Mouse (Mus musculus) midbrain, postnatal 0 days (tissue): ENCODE measurements around the gene Osmr. TPM values are rescaled to one million over a fixed set of nuclear protein-coding genes. Genes with fewer than 3 reads are reported as not detected.

Experiments used
- ATAC-seq: fragments of 200-750 bp; cut with Nextera tagmentation; 2 replicates; pipeline ENCODE4 v1.8.0; 2017; ENCODE audit warnings: moderate number of reproducible peaks, mild to moderate bottlenecking, moderate TSS enrichment, moderate library complexity; ENCODE audit not compliant: low FRiP score
- DNase-seq: peaks from one replicate; pipeline ENCODE4 v3.0.0-alpha.2; 2015; ENCODE audit warnings: low spot score
- H3K27ac ChIP-seq: fragments of 300-500 bp; sonication (generic); 2 replicates; pipeline ENCODE4 v1.5.1; 2014; ENCODE audit warnings: low read depth, mild to moderate bottlenecking, low read length, mixed read lengths
- H3K27me3 ChIP-seq: fragments of 300-500 bp; sonication (generic); 2 replicates; pipeline ENCODE4 v1.6.1; 2014; ENCODE audit warnings: low read length, control low read depth, mixed read lengths; ENCODE audit not compliant: insufficient read depth
- H3K36me3 ChIP-seq: fragments of 300-500 bp; sonication (generic); 2 replicates; pipeline ENCODE4 v1.6.1; 2014; ENCODE audit warnings: low read length, control low read depth, mixed read lengths; ENCODE audit not compliant: insufficient read depth
- H3K4me1 ChIP-seq: fragments of 300-500 bp; sonication (generic); 2 replicates; pipeline ENCODE4 v1.6.1; 2014; ENCODE audit warnings: mild to moderate bottlenecking, control low read depth, antibody characterized with exemption, low read length, mixed read lengths; ENCODE audit not compliant: insufficient read depth
- H3K4me2 ChIP-seq: fragments of 300-500 bp; sonication (generic); 2 replicates; pipeline ENCODE4 v1.6.1; 2014; ENCODE audit warnings: low read depth, mild to moderate bottlenecking, low read length, mixed read lengths; ENCODE audit not compliant: poor library complexity, severe bottlenecking
- H3K4me3 ChIP-seq: fragments of 300-500 bp; sonication (generic); 2 replicates; pipeline ENCODE4 v1.5.1; 2014; ENCODE audit warnings: low read depth, mild to moderate bottlenecking, low read length, moderate library complexity
- H3K9ac ChIP-seq: fragments of 300-500 bp; sonication (generic); replicated peaks from 2 replicates; pipeline ENCODE4 v1.6.1; 2014; ENCODE audit warnings: mild to moderate bottlenecking, low read length, moderate library complexity, mixed read lengths; ENCODE audit not compliant: poor library complexity, severe bottlenecking
- H3K9me3 ChIP-seq: fragments of 300-500 bp; sonication (generic); 2 replicates; pipeline ENCODE4 v1.6.1; 2016; ENCODE audit warnings: low read length, control low read depth
- CTCF ChIP-seq: IDR thresholded peaks from 2 replicates; pipeline ENCODE4 v1.5.1; 2016; ENCODE audit warnings: antibody characterized with exemption, mild to moderate bottlenecking
- WGBS: fragments of 180-500 bp; shearing (Covaris S2); extraction: QIAGEN DNeasy Blood & Tissue Kit; methylation state at CpG from one replicate; pipeline ENCODE4 v1.1.7; 2014; 5-methylcytosine and 5-hydroxymethylcytosine counted together
- polyA plus RNA-seq: library from polyadenylated mRNA; unstranded; fragments of >200 nt; fragmentation: Nextera tagmentation; extraction: Ambion mirVana; gene quantifications from 2 replicates; pipeline ENCODE4 v1.2.1, GENCODE M21; 2015
- total RNA-seq: library from RNA; depleted of rRNA; stranded (reverse); fragments of >200 nt; gene quantifications from 2 replicates; pipeline ENCODE4 v1.2.3, GENCODE M21; 2014; rRNA removed

Gene Osmr
- total and polyA plus RNA-seq, 2 experiments from 2014 or later, result 1.8 to 2.0 TPM

DNA sequence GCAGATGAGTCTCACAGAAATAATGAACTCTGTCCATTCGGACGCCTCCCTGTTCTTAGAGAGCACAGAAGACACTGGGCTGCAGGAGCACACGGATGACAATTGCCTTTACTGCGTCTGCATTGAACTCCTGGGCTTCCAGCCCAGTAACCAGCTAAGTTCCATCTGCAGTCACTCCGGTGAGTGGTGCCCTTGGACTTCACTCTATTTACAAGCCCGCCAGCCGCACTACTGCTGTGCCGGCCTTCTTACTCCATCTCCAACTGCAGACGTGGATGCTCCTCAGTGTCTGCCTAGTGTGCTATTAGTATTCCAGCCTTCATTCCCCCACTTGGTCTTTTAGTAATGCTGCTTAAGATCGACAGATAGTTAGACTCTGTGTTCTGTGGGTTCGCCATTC lies 83.1 kb downstream of the Osmr start:
- no peak for DNase-seq
- peaks cover 78% of the 10 kb centered on the region for H3K36me3 ChIP-seq
- WGBS, result 88% methylated on average over 11 of the region's 11 CpGs
- H3K4me1 ChIP-seq, result no peaks in the 10 kb centered on the region
- H3K4me3 ChIP-seq, result no peak overlapping the region
- no peak for ATAC-seq
- no peaks in the 10 kb centered on the region for H3K27me3 ChIP-seq
- no peak overlapping the region for H3K27ac ChIP-seq
- no peak overlapping the region for H3K9ac ChIP-seq
- no peak for TF ChIP-seq CTCF
- no peak overlapping the region for H3K4me2 ChIP-seq
- no peaks in the 10 kb centered on the region for H3K9me3 ChIP-seq

DNA sequence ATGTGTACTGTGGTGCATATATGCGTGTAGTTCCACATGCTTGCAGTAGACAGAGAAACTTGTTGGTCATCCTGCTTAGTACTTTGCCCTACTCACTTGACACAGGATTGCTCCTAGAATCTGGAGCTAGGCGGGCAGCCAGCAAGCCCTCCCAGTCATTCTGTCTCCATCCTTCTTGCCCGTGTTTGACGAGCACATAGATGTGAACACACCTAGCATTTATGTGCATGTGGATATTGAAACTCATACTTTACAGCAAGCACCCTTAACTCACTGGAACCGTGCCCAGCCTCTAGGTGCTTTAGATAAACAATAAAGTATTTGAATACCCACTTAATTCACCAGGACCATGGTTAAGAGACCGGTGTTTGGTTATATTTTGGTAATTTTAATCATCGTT lies 84.8 kb downstream of the Osmr start:
- WGBS, result 95% methylated on average over 7 of the region's 7 CpGs
- Histone ChIP-seq H3K27me3 (no peaks in the 10 kb centered on the region), H3K4me3 (no peak overlapping the region), H3K9me3 (no peaks in the 10 kb centered on the region), H3K27ac (no peak overlapping the region), H3K4me2 (no peak overlapping the region), H3K36me3 (peaks cover 75% of the 10 kb centered on the region), H3K4me1 (no peaks in the 10 kb centered on the region), H3K9ac (no peak overlapping the region)
- TF ChIP-seq CTCF, result no peak
- ATAC-seq, result no peak
- no peak for DNase-seq

DNA sequence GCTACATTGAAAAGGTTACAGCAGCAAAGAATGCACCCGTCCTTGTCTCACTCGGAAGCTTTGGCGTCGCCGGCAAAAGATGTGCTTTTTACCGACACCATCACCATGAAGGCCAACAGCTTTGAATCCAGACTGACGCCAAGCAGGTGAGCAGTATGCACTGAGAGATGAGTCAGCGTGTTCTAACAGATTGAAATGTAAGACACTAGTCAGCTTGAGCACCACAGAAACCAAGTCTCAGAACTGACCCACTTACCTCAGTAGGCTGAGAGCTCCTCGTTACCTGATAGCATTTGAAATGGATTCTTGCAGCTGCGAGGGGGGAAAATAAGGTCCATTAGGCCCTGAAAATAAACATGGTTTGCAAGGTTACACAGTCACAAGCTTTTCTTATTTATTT lies 87.5 kb downstream of the Osmr start:
- H3K27ac ChIP-seq, result no peak overlapping the region
- no peak overlapping the region for H3K4me2 ChIP-seq
- no peak overlapping the region for H3K4me3 ChIP-seq
- no peak for ATAC-seq
- no peaks in the 10 kb centered on the region for H3K9me3 ChIP-seq
- H3K4me1 ChIP-seq, result no peaks in the 10 kb centered on the region
- H3K9ac ChIP-seq, result no peak overlapping the region
- no peaks in the 10 kb centered on the region for H3K27me3 ChIP-seq
- no peak for DNase-seq
- TF ChIP-seq CTCF, result no peak
- peaks cover 70% of the 10 kb centered on the region for H3K36me3 ChIP-seq
- 96% methylated on average over 10 of the region's 10 CpGs for WGBS

DNA sequence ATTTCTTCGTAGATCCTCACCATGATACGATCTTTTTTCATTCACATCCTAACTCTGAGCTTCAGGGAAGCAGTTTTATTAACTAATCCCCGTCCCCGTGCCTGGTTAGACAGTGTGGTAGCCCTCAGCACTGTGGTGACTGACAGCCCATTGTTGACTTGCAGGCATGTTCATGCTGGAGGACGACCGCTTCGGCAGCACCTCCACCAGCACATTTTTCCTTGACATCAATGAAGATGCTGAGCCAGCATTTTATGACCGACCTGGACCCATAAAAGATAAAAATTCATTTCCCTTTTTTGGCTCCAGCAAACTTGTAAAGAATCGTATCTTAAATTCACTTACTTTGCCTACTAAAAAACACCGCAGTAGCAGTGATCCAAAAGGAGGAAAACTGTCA lies 88.6 kb downstream of the Osmr start:
- ATAC-seq, result no peak
- Histone ChIP-seq H3K36me3 (peaks cover 70% of the 10 kb centered on the region), H3K27ac (no peak overlapping the region), H3K4me2 (no peak overlapping the region), H3K4me1 (no peaks in the 10 kb centered on the region), H3K4me3 (no peak overlapping the region), H3K27me3 (no peaks in the 10 kb centered on the region), H3K9ac (no peak overlapping the region), H3K9me3 (no peaks in the 10 kb centered on the region)
- WGBS, result 92% methylated on average over 10 of the region's 10 CpGs
- DNase-seq, result no peak
- TF ChIP-seq CTCF, result no peak

DNA sequence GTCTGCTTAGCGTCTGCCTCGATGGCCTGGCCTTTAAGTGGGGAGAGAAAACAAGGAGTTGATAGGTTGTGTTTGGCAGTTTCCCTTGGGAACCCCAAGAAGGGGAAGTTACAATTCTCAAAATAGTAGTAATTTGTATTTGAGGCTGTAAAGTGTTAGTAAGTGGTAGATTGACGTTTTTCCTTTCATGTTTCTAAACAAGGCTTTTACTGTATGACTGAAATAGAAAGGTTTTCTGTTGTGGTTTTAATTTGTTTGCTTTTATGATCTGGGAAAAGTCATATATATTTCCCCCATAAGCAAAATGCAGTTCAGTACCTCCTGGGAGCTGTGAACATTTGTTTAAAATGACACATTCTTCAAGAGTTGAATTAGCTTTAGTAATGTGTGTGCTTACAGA lies 102.5 kb downstream of the Osmr start:
- H3K36me3 ChIP-seq, result peaks cover 26% of the 10 kb centered on the region
- no peak for TF ChIP-seq CTCF
- H3K9ac ChIP-seq, result no peak overlapping the region

More for the DNA sequence above, 102.5 kb downstream of the Osmr start:
- 92% methylated on average over 3 of the region's 3 CpGs for WGBS
- ATAC-seq (no peak), DNase-seq (no peak)
- H3K27ac ChIP-seq, result no peak overlapping the region
- no peak overlapping the region for H3K4me2 ChIP-seq
- H3K27me3 ChIP-seq, result no peaks in the 10 kb centered on the region
- no peak overlapping the region for H3K4me3 ChIP-seq
- H3K9me3 ChIP-seq, result no peaks in the 10 kb centered on the region
- no peaks in the 10 kb centered on the region for H3K4me1 ChIP-seq

Other genes with a start within 250 kb of the Osmr start
- gene Rictor, start 166.6 kb downstream of the Osmr start, total RNA-seq, result 32.1 and 41.5 TPM in 2 replicates
- gene Rictor, start 166.6 kb downstream of the Osmr start, polyA plus RNA-seq, result 30.2 and 36.8 TPM in 2 replicates
- gene Lifr, start 215.6 kb upstream of the Osmr start, total RNA-seq, result 28.0 and 31.8 TPM in 2 replicates
- gene Lifr, start 215.6 kb upstream of the Osmr start, polyA plus RNA-seq, result 10.3 and 12.2 TPM in 2 replicates